Mouse (Mus musculus): ENCODE data around the gene Atrnl1.

- no peak for TF ChIP-seq CTCF (IDR thresholded peaks at IDR 0.05; ENCODE audit: extremely low read depth, insufficient read length, insufficient replicate concordance, low read depth, low read length)
- TF ChIP-seq POLR2A (IDR thresholded peaks at IDR 0.05; ENCODE audit: low read depth, low read length) = no peak
These were observed 126.6 kb downstream of the Atrnl1 start for GRCm38 (mm10) chr19:57737475-57737874.

Data from small intestine, adult 2 months (tissue).